Mouse (Mus musculus) midbrain, embryonic 14.5 days (tissue): ENCODE results near the gene Birc5. TPM values are rescaled to one million over a fixed set of nuclear protein-coding genes. Genes with fewer than 3 reads are reported as not detected.
"Not testable (repeated sequence)": the region's sequence is repeated elsewhere in the genome, so short reads cannot be mapped to it uniquely, and the experiment has no call there.

Experiments used
- ATAC-seq: fragments of 200-750 bp; cut with Nextera tagmentation; 2 replicates; pipeline ENCODE4 v1.8.0; 2017; ENCODE audit warnings: moderate number of reproducible peaks, moderate library complexity; ENCODE audit not compliant: low FRiP score, low TSS enrichment
- DNase-seq: peaks from one replicate; pipeline ENCODE4 v3.0.0-alpha.2; 2015
- H3K27ac ChIP-seq: fragments of 300-500 bp; sonication (generic); replicated peaks from 2 replicates; pipeline ENCODE4 v1.5.1; 2014; ENCODE audit warnings: mild to moderate bottlenecking, low read depth, low read length, moderate library complexity
- H3K27me3 ChIP-seq: fragments of 300-500 bp; sonication (generic); 2 replicates; pipeline ENCODE4 v1.6.1; 2014; ENCODE audit warnings: low read length, control low read depth, mixed read lengths; ENCODE audit not compliant: control insufficient read depth, insufficient read depth
- H3K36me3 ChIP-seq: fragments of 300-500 bp; sonication (generic); 2 replicates; pipeline ENCODE4 v1.6.1; 2014; ENCODE audit warnings: low read length, control low read depth; ENCODE audit not compliant: control insufficient read depth, insufficient read depth
- H3K4me1 ChIP-seq: fragments of 300-500 bp; sonication (generic); 2 replicates; pipeline ENCODE4 v1.6.1; 2014; ENCODE audit warnings: mild to moderate bottlenecking, antibody characterized with exemption, low read length, control low read depth; ENCODE audit not compliant: control insufficient read depth, insufficient read depth
- H3K4me2 ChIP-seq: fragments of 300-500 bp; sonication (generic); 2 replicates; pipeline ENCODE4 v1.6.1; 2014; ENCODE audit warnings: mild to moderate bottlenecking, low read length, moderate library complexity
- H3K4me3 ChIP-seq: fragments of 300-500 bp; sonication (generic); replicated peaks from 2 replicates; pipeline ENCODE4 v1.5.1; 2014; ENCODE audit warnings: low read depth, low read length
- H3K9ac ChIP-seq: fragments of 300-500 bp; sonication (generic); replicated peaks from 2 replicates; pipeline ENCODE4 v1.6.1; 2014; ENCODE audit warnings: mild to moderate bottlenecking, low read length, moderate library complexity
- H3K9me3 ChIP-seq: fragments of 300-500 bp; sonication (generic); 2 replicates; pipeline ENCODE4 v1.6.1; 2016; ENCODE audit warnings: low read length, control low read depth, mixed read lengths; ENCODE audit not compliant: control insufficient read depth
- WGBS: fragments of 180-500 bp; shearing (Covaris S2); extraction: QIAGEN DNeasy Blood & Tissue Kit; methylation state at CpG from one replicate; pipeline ENCODE4 v1.1.7; 2014; 5-methylcytosine and 5-hydroxymethylcytosine counted together
- polyA plus RNA-seq: library from polyadenylated mRNA; unstranded; fragments of >200 nt; fragmentation: Nextera tagmentation; extraction: Ambion mirVana; gene quantifications from 2 replicates; pipeline ENCODE4 v1.2.1, GENCODE M21; 2014

The Birc5 gene
- polyA plus RNA-seq, 1 experiment from 2014 or later: 50.1 TPM

- Histone ChIP-seq H3K9ac (no peak overlapping the region), H3K4me1 (peaks cover 17% of the 10 kb centered on the region), H3K4me3 (no peak overlapping the region), H3K9me3 (no peaks in the 10 kb centered on the region), H3K36me3 (no peaks in the 10 kb centered on the region), H3K27ac (no peak overlapping the region), H3K27me3 (no peaks in the 10 kb centered on the region), H3K4me2 (no peak overlapping the region)
- no peak for ATAC-seq
- no peak for DNase-seq
- 92% methylated on average over 2 of the region's 2 CpGs for WGBS
Observed at GRCm38 (mm10) chr11:117829671-117830215, 19.3 kb upstream of the Birc5 start.

GRCm38 (mm10) chr11:117830401-117830800 is 18.6 kb upstream of the Birc5 start:
- H3K27ac ChIP-seq: no peak overlapping the region
- no peaks in the 10 kb centered on the region for H3K9me3 ChIP-seq
- H3K36me3 ChIP-seq: no peaks in the 10 kb centered on the region
- H3K9ac ChIP-seq: no peak overlapping the region
- H3K4me1 ChIP-seq: peaks cover 10% of the 10 kb centered on the region
- 84% methylated on average over 9 of the region's 9 CpGs for WGBS
- no peak overlapping the region for H3K4me3 ChIP-seq
- H3K4me2 ChIP-seq: no peak overlapping the region
- H3K27me3 ChIP-seq: no peaks in the 10 kb centered on the region
- DNase-seq: no peak
- ATAC-seq: no peak

- Histone ChIP-seq H3K36me3 (no peaks in the 10 kb centered on the region), H3K9ac (0 out of 2 replicates have a peak overlapping the region, but pooled peaks have one; percentile 20), H3K4me2 (peak overlapping the region; percentile 54), H3K27ac (no peak overlapping the region), H3K27me3 (no peaks in the 10 kb centered on the region), H3K4me3 (peak overlapping the region; percentile 30), H3K9me3 (no peaks in the 10 kb centered on the region), H3K4me1 (no peaks in the 10 kb centered on the region)
- ATAC-seq: peak; percentile 57; the same call in 1 of the 2 replicates
- DNase-seq: peak; percentile 82
- WGBS: 20% methylated on average over 28 of the region's 28 CpGs
Observed at GRCm38 (mm10) chr11:117832086-117832969, 16.7 kb upstream of the Birc5 start.

GRCm38 (mm10) chr11:117833509-117833908 is 15.5 kb upstream of the Birc5 start:
- not testable (repeated sequence) for H3K27ac ChIP-seq, ATAC-seq, H3K36me3 ChIP-seq, H3K9me3 ChIP-seq, H3K4me2 ChIP-seq, H3K27me3 ChIP-seq, H3K4me1 ChIP-seq, H3K4me3 ChIP-seq, H3K9ac ChIP-seq, DNase-seq
- 93% methylated on average over 4 of the region's 6 CpGs for WGBS

GRCm38 (mm10) chr11:117834086-117834485 is 15.0 kb upstream of the Birc5 start:
- H3K36me3 ChIP-seq: no peaks in the 10 kb centered on the region

GRCm38 (mm10) chr11:117836306-117836705 is 12.7 kb upstream of the Birc5 start:
- Histone ChIP-seq H3K27ac (no peak overlapping the region), H3K4me1 (no peaks in the 10 kb centered on the region), H3K4me2 (peak overlapping the region; percentile 32), H3K4me3 (no peak overlapping the region), H3K36me3 (no peaks in the 10 kb centered on the region), H3K27me3 (no peaks in the 10 kb centered on the region), H3K9me3 (no peaks in the 10 kb centered on the region), H3K9ac (no peak overlapping the region)
- 25% methylated on average over 13 of the region's 13 CpGs for WGBS
- DNase-seq (peak; percentile 55), ATAC-seq (no peak)

More at GRCm38 (mm10) chr11:117834086-117834485, 15.0 kb upstream of the Birc5 start:
- 93% methylated on average over 8 of the region's 8 CpGs for WGBS
- H3K27me3 ChIP-seq: no peaks in the 10 kb centered on the region
- no peak overlapping the region for H3K9ac ChIP-seq
- H3K9me3 ChIP-seq: no peaks in the 10 kb centered on the region
- ATAC-seq: no peak
- H3K4me2 ChIP-seq: no peak overlapping the region
- DNase-seq: no peak
- no peak overlapping the region for H3K27ac ChIP-seq
- no peaks in the 10 kb centered on the region for H3K4me1 ChIP-seq
- no peak overlapping the region for H3K4me3 ChIP-seq

- DNase-seq (no peak), ATAC-seq (no peak)
- Histone ChIP-seq H3K4me1 (no peaks in the 10 kb centered on the region), H3K4me2 (no peak overlapping the region), H3K9ac (no peak overlapping the region), H3K27ac (no peak overlapping the region), H3K4me3 (no peak overlapping the region), H3K9me3 (no peaks in the 10 kb centered on the region), H3K27me3 (no peaks in the 10 kb centered on the region), H3K36me3 (no peaks in the 10 kb centered on the region)
- WGBS: 77% methylated on average over 2 of the region's 2 CpGs
Observed at GRCm38 (mm10) chr11:117838572-117838971, 10.5 kb upstream of the Birc5 start.

GRCm38 (mm10) chr11:117839021-117839420 is 10.0 kb upstream of the Birc5 start:
- Histone ChIP-seq H3K4me2 (no peak overlapping the region), H3K9ac (no peak overlapping the region), H3K9me3 (no peaks in the 10 kb centered on the region), H3K36me3 (no peaks in the 10 kb centered on the region), H3K27me3 (no peaks in the 10 kb centered on the region), H3K4me1 (no peaks in the 10 kb centered on the region), H3K4me3 (no peak overlapping the region), H3K27ac (no peak overlapping the region)
- ATAC-seq (no peak), DNase-seq (no peak)
- WGBS: 85% methylated on average over 1 of the region's 1 CpGs

- Histone ChIP-seq H3K27me3 (no peaks in the 10 kb centered on the region), H3K4me3 (no peak overlapping the region), H3K36me3 (no peaks in the 10 kb centered on the region), H3K4me1 (no peaks in the 10 kb centered on the region), H3K9me3 (no peaks in the 10 kb centered on the region), H3K27ac (no peak overlapping the region), H3K9ac (no peak overlapping the region), H3K4me2 (no peak overlapping the region)
- WGBS: 63% methylated on average over 1 of the region's 1 CpGs
- DNase-seq (no peak), ATAC-seq (no peak)
Observed at GRCm38 (mm10) chr11:117840910-117841309, 8.1 kb upstream of the Birc5 start.
